ENCODE assay signal across 8 mouse cellular contexts in the genomic region with DNA sequence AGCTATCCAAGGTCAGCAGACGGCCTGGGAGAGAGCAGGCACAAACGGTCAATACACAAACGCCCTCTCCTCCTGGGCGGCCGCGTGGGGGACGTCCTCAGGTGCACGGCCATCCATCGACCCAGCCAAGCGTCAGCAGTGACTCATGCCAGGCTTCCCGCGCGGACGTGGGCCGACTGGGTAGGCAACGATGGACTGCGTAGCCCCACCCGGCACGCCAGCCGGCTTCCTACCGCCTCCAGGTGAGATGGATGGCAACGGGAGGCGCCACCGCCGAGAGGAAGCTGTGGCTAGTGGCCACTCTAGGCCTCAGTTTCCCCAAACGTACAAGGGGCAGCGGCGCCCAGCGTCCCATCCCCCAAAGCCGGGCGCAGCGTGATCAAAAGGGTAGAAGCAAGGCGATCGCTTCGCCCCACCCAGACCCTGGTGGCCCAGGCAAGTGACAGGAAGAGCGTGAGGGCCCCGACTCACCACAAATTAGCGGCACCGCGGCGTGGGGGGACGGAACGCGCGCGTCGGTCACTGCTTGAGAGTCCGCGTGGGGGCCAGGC. TPM values are rescaled to one million over a fixed set of nuclear protein-coding genes. Genes with fewer than 3 reads are reported as not detected.
DNase-seq lines count a peak whose midpoint lies in the region; ATAC-seq lines count a peak whose summit lies in the region.

No protein-coding gene starts in this region.

- DNase-seq in heart, embryonic 10.5 days (ENCODE audit: low spot score) = no peak
- no peak for DNase-seq in heart, postnatal 36 days
- peak; percentile 77 for DNase-seq in brain, adult 2 months (ENCODE audit: low read depth, low spot score)
- peak; percentile 71 for DNase-seq in induced T-regulatory cell, adult 2 months (ENCODE audit: low read depth)
- DNase-seq in left cerebral cortex, postnatal 36 days (ENCODE audit: low spot score in 2 of 2) = peak; percentile 75 to 83
- DNase-seq in spleen, postnatal 36 days (ENCODE audit: low spot score in 2 of 2) = peak; percentile 26 to 31

- H3K27me3 ChIP-seq in heart, embryonic 10.5 days (ENCODE audit: insufficient read depth, poor library complexity, severe bottlenecking) = no peaks in the 10 kb centered on the region

- ATAC-seq in erythroid progenitor cell, adult 5-6 weeks (replicated peaks; ENCODE audit: low FRiP score, poor library complexity, severe bottlenecking) = peak; percentile 65
- ATAC-seq in megakaryocyte-erythroid progenitor cell, adult 5-6 weeks (replicated peaks; ENCODE audit: low FRiP score, low TSS enrichment, poor library complexity, severe bottlenecking) = peak; percentile 45

- intact Hi-C loops in heart, postnatal 36 days (cut with DNase I) = no loop called here
- intact Hi-C loops in left cerebral cortex, postnatal 36 days (cut with DNase I) = no loop called here

- under 1% methylated on average over 49 of the region's 49 CpGs for WGBS in heart, embryonic 10.5 days

- peak overlapping the region; percentile 98 for H3K4me3 ChIP-seq in heart, embryonic 10.5 days

- no peaks in the 10 kb centered on the region for H3K9me3 ChIP-seq in heart, embryonic 10.5 days

- H3K4me1 ChIP-seq in heart, embryonic 10.5 days = peaks cover 18% of the 10 kb centered on the region

- peaks cover 21% of the 10 kb centered on the region for H3K36me3 ChIP-seq in heart, embryonic 10.5 days

- peak overlapping the region; percentile 93 for H3K27ac ChIP-seq in heart, embryonic 10.5 days

RNA-seq across cellular contexts. Expression of a gene that starts 15.5 kb away (rescaled TPM):
- 30.1 and 34.2 TPM in 2 replicates for polyA plus RNA-seq in heart, embryonic 10.5 days (2016; fragmentation: Nextera tagmentation; extraction: Ambion mirVana)
- total RNA-seq in heart, postnatal 36 days (2021) = 10 to 100 TPM; 73.7 to 73.9 TPM
- 4.6 and 7.2 TPM in 2 replicates for total RNA-seq in erythroid progenitor cell, adult 5-6 weeks (2015; ENCODE audit: low replicate concordance)
- 1.8 and 3.6 TPM in 2 replicates for total RNA-seq in erythroid progenitor cell, adult 5-6 weeks (2017; ENCODE audit: low replicate concordance)
- 100 to 1,000 TPM; 177 to 182 TPM for total RNA-seq in left cerebral cortex, postnatal 36 days (2021)
- 34.9 and 35.7 TPM in 2 replicates for total RNA-seq in megakaryocyte-erythroid progenitor cell, adult 5-6 weeks (2014; fragmentation: Nextera tagmentation)
- total RNA-seq in megakaryocyte-erythroid progenitor cell, adult 5-6 weeks (2017) = 19.2 and 22.4 TPM in 2 replicates

RNA-seq across cellular contexts. Expression of a gene that starts 16.0 kb away (rescaled TPM):
- polyA plus RNA-seq in heart, embryonic 10.5 days (2016; fragmentation: Nextera tagmentation; extraction: Ambion mirVana) = 140 and 141 TPM in 2 replicates
- 10 to 100 TPM; 24.9 to 25.1 TPM for total RNA-seq in heart, postnatal 36 days (2021)
- total RNA-seq in erythroid progenitor cell, adult 5-6 weeks (2015; ENCODE audit: low replicate concordance) = 103 and 106 TPM in 2 replicates
- total RNA-seq in erythroid progenitor cell, adult 5-6 weeks (2017; ENCODE audit: low replicate concordance) = 162 and 182 TPM in 2 replicates
- total RNA-seq in left cerebral cortex, postnatal 36 days (2021) = 100 to 1,000 TPM; 206 to 228 TPM
- total RNA-seq in megakaryocyte-erythroid progenitor cell, adult 5-6 weeks (2014; fragmentation: Nextera tagmentation) = 84.8 and 93.4 TPM in 2 replicates
- 111 and 144 TPM in 2 replicates for total RNA-seq in megakaryocyte-erythroid progenitor cell, adult 5-6 weeks (2017)

RNA-seq across cellular contexts. Expression of a gene that starts 32.2 kb away (rescaled TPM):
- polyA plus RNA-seq in heart, embryonic 10.5 days (2016; fragmentation: Nextera tagmentation; extraction: Ambion mirVana) = 0.53 and 1.4 TPM in 2 replicates
- 1 to 10 TPM; 1.5 to 2.1 TPM for total RNA-seq in heart, postnatal 36 days (2021)
- total RNA-seq in erythroid progenitor cell, adult 5-6 weeks (2015; ENCODE audit: low replicate concordance) = not detected in 2 replicates
- not detected in 2 replicates for total RNA-seq in erythroid progenitor cell, adult 5-6 weeks (2017; ENCODE audit: low replicate concordance)
- total RNA-seq in left cerebral cortex, postnatal 36 days (2021) = 10 to 100 TPM; 17.3 to 20.8 TPM
- total RNA-seq in megakaryocyte-erythroid progenitor cell, adult 5-6 weeks (2014; fragmentation: Nextera tagmentation) = not detected in 2 replicates
- 0.09 TPM in 1 of 2 replicates, not detected in the other for total RNA-seq in megakaryocyte-erythroid progenitor cell, adult 5-6 weeks (2017)

Comparison
In these comparisons a context has a peak if more than half of its experiments do, and no peak if none do; other contexts are left out.
1. DNase-seq: peak in brain, adult 2 months (single experiment), induced T-regulatory cell, adult 2 months (single experiment), left cerebral cortex, postnatal 36 days (2 of 2) and spleen, postnatal 36 days (2 of 2); none in heart, embryonic 10.5 days (single experiment) and heart, postnatal 36 days (0 of 2).
2. RNA of a gene that starts 32.2 kb away (total RNA-seq): 17.3 to 20.8 TPM in left cerebral cortex, postnatal 36 days; 1.5 to 2.1 TPM in heart, postnatal 36 days, 0.09 TPM in megakaryocyte-erythroid progenitor cell, adult 5-6 weeks and not detected in erythroid progenitor cell, adult 5-6 weeks; every median in the first group is over 4 times any median in the second.